Mouse (Mus musculus) embryonic facial prominence, embryonic 11.5 days (tissue): ENCODE measurements around the gene Clec12a. TPM values are rescaled to one million over a fixed set of nuclear protein-coding genes. Genes with fewer than 3 reads are reported as not detected.
A peak's percentile ranks its signal among the peaks of the same experiment; 100 is the strongest.

ENCODE experiments used
- ATAC-seq: fragments of 200-750 bp; cut with Nextera tagmentation; replicated peaks from 2 replicates; pipeline ENCODE4 v1.8.0; 2017; ENCODE audit warnings: low read depth; ENCODE audit not compliant: insufficient number of reproducible peaks, low FRiP score, low TSS enrichment
- DNase-seq: peaks from one replicate; pipeline ENCODE4 v3.0.0-alpha.2; 2015; ENCODE audit warnings: low spot score
- H3K27ac ChIP-seq: fragments of 300-500 bp; sonication (generic); replicated peaks from 2 replicates; pipeline ENCODE4 v1.5.1; 2014; ENCODE audit warnings: mild to moderate bottlenecking, low read depth, low read length, control low read depth
- H3K27me3 ChIP-seq: fragments of 300-500 bp; sonication (generic); 2 replicates; pipeline ENCODE4 v1.6.1; 2014; ENCODE audit warnings: mild to moderate bottlenecking, low read length, moderate library complexity, mixed read lengths; ENCODE audit not compliant: control insufficient read depth, insufficient read depth
- H3K36me3 ChIP-seq: fragments of 300-500 bp; sonication (generic); replicated peaks from 2 replicates; pipeline ENCODE4 v1.6.1; 2014; ENCODE audit warnings: low read depth, mild to moderate bottlenecking, low read length, moderate library complexity, mixed read lengths; ENCODE audit not compliant: control insufficient read depth, insufficient read depth
- H3K4me1 ChIP-seq: fragments of 300-500 bp; sonication (generic); 2 replicates; pipeline ENCODE4 v1.6.1; 2014; ENCODE audit warnings: low read length, mixed read lengths; ENCODE audit not compliant: control insufficient read depth, insufficient read depth
- H3K4me2 ChIP-seq: fragments of 300-500 bp; sonication (generic); 2 replicates; pipeline ENCODE4 v1.6.1; 2014; ENCODE audit warnings: low read depth, mild to moderate bottlenecking, control low read depth, low read length, moderate library complexity
- H3K4me3 ChIP-seq: fragments of 300-500 bp; sonication (generic); 2 replicates; pipeline ENCODE4 v1.5.1; 2014; ENCODE audit warnings: low read depth, low read length, control low read depth
- H3K9ac ChIP-seq: fragments of 300-500 bp; sonication (generic); replicated peaks from 2 replicates; pipeline ENCODE4 v1.6.1; 2014; ENCODE audit warnings: mild to moderate bottlenecking, control low read depth, low read length
- H3K9me3 ChIP-seq: fragments of 300-500 bp; sonication (generic); replicated peaks from 2 replicates; pipeline ENCODE4 v1.6.1; 2016; ENCODE audit warnings: mild to moderate bottlenecking, low read length, inconsistent platforms, mixed read lengths; ENCODE audit not compliant: control insufficient read depth
- WGBS: fragments of 180-500 bp; shearing (Covaris S2); extraction: QIAGEN DNeasy Blood & Tissue Kit; methylation state at CpG from one replicate; pipeline ENCODE4 v1.1.7; 2014; 5-methylcytosine and 5-hydroxymethylcytosine counted together
- polyA plus RNA-seq: library from polyadenylated mRNA; unstranded; fragments of >200 nt; fragmentation: Nextera tagmentation; extraction: Ambion mirVana; gene quantifications from 2 replicates; pipeline ENCODE4 v1.2.1, GENCODE M21; 2014

Clec12a gene
- polyA plus RNA-seq, 1 experiment from 2014 or later: 0.91 TPM

DNA sequence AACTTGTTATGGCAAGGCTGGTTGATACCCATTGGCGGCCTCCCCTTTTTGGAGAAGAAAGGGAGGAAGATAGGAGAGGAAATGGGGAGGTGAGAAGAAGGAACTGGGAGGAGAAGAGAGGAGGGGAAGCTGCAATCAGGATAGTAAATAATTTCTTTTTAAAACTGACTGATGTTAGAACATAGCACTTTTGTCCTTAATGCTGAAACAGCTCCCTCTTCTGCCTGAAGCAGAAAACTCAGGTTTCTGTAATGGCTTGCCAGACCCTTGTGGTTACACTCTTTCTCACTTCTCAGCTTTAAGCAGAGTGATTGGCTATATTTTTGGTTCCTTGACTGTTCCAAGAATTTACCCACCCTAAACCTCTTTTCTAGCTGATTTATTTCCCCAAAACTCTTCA lies 16.5 kb upstream of the Clec12a start:
- H3K27ac ChIP-seq: no peak overlapping the region
- WGBS: 63% methylated on average over 1 of the region's 1 CpGs
- no peaks in the 10 kb centered on the region for H3K9me3 ChIP-seq
- no peak overlapping the region for H3K4me2 ChIP-seq
- no peak overlapping the region for H3K9ac ChIP-seq
- no peaks in the 10 kb centered on the region for H3K4me1 ChIP-seq
- H3K36me3 ChIP-seq: no peaks in the 10 kb centered on the region
- H3K27me3 ChIP-seq: no peaks in the 10 kb centered on the region
- H3K4me3 ChIP-seq: no peak overlapping the region
- no peak for DNase-seq
- no peak for ATAC-seq

DNA sequence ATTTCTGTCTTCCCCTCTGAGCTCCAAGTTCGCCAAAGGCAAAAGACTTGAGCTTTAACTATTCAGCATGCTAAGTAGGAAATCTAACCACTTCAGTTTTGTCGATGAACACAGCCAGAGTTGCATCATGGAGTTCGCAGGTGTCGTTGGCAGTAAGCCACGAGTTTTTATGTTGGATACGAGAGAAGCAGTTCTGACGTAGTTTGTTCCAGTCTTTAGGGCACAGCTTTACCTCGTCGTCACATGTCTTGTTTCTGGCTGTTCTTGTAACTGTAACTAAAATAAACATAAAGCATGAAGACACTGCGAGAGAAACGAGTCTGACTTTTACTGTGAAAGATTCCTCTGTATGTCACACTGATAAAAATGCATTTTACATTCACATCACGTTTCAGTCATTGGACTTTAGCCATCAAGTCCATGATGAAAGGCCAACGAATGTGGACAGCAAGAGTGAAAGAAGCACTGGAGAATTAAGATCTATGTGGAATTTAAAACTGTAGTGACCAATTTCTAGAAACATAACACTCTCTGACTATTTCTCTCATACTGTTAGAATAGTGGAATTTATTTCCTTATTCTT lies 15.8 kb upstream of the Clec12a start:
- Histone ChIP-seq H3K4me2 (no peak overlapping the region), H3K36me3 (no peaks in the 10 kb centered on the region), H3K4me3 (no peak overlapping the region), H3K4me1 (no peaks in the 10 kb centered on the region), H3K9me3 (no peaks in the 10 kb centered on the region), H3K27ac (no peak overlapping the region), H3K27me3 (no peaks in the 10 kb centered on the region), H3K9ac (no peak overlapping the region)
- DNase-seq (no peak), ATAC-seq (no peak)
- WGBS: 82% methylated on average over 13 of the region's 13 CpGs

DNA sequence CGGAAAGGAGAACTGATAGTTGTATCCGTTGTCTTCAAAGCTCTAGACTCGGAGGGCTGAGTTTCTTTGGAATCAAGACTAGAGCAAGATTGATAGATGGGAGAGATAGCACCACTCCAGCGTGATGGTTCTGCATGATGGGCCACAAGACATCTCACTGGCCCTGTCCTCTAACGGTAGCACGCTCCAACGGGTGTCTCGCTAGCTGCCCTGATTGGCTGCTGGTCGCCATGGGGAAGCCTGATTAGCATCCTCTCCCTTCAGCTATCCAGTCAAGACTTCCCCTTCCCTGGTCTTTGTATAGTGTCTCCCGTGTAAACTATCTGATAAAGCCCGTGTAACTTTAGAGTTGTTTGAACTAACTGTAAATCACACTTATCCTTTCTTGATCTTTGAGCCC lies 10.9 kb upstream of the Clec12a start, which contains the start of gene 4922502D21Rik:
TSS of gene 4922502D21Rik (minus strand) at position 187 of the 400 bp plus-strand sequence.
- no peak within 1 kb of the TSS for H3K27ac ChIP-seq
- DNase-seq (no peak), ATAC-seq (no peak)
- 56% methylated on average over 11 of the region's 11 CpGs for WGBS
- no peak within 1 kb of the TSS for H3K4me2 ChIP-seq
- no peak within 1 kb of the TSS for H3K4me3 ChIP-seq
- no peaks in the 10 kb centered on the region for H3K9me3 ChIP-seq
- no peaks in the 10 kb centered on the region for H3K27me3 ChIP-seq
- no peaks in the 10 kb centered on the region for H3K36me3 ChIP-seq
- H3K4me1 ChIP-seq: no peaks in the 10 kb centered on the region
- no peak within 1 kb of the TSS for H3K9ac ChIP-seq

DNA sequence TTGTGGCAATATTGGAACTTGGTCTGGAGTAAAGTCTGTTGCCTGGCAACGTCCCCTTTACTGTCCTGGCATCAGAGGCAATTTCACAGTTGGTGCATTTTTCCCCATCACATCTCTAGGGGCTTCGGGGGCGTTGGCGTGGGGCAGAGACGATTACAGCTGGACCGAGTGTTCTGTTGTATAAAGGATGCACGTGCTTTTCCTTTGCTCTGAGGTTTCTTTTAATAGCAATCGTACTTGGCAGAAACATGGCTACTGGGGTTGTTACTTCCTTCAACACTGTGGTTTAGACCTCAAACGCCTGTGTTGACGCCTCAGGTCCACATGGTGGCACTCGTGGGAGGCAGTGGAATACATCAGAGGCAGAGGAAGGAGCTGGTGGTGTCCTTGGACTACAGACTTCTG lies 8.8 kb upstream of the Clec12a start:
- Histone ChIP-seq H3K9ac (no peak overlapping the region), H3K9me3 (no peaks in the 10 kb centered on the region), H3K4me2 (no peak overlapping the region), H3K27me3 (no peaks in the 10 kb centered on the region), H3K36me3 (no peaks in the 10 kb centered on the region), H3K27ac (no peak overlapping the region), H3K4me3 (no peak overlapping the region), H3K4me1 (no peaks in the 10 kb centered on the region)
- peak; percentile 51 for DNase-seq
- 0 out of 2 replicates have a peak, but pooled peaks have one; percentile 70 for ATAC-seq
- 38% methylated on average over 11 of the region's 11 CpGs for WGBS

DNA sequence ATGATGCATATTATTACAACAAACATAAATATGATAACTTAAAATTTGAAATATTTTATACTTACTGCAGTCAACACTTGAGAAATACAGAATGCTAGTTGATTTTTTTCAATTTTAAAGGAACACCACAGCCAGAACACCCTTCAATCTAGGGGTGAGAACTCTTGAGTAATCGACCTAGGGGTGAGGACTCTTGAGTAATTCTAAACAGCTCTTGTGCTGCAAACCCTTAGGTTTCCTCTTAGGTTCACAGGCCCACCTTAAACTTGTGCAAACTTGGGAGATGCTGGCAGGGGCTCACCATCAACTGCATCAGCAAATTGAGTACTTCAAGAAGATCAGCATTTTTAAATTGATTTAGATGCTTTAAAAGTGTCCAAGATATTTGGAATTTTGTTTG lies 4.7 kb upstream of the Clec12a start:
- Histone ChIP-seq H3K4me1 (no peaks in the 10 kb centered on the region), H3K9ac (no peak overlapping the region), H3K27me3 (no peaks in the 10 kb centered on the region), H3K9me3 (no peaks in the 10 kb centered on the region), H3K36me3 (no peaks in the 10 kb centered on the region), H3K4me2 (no peak overlapping the region), H3K27ac (no peak overlapping the region), H3K4me3 (no peak overlapping the region)
- 78% methylated on average over 1 of the region's 1 CpGs for WGBS
- DNase-seq (no peak), ATAC-seq (no peak)

DNA sequence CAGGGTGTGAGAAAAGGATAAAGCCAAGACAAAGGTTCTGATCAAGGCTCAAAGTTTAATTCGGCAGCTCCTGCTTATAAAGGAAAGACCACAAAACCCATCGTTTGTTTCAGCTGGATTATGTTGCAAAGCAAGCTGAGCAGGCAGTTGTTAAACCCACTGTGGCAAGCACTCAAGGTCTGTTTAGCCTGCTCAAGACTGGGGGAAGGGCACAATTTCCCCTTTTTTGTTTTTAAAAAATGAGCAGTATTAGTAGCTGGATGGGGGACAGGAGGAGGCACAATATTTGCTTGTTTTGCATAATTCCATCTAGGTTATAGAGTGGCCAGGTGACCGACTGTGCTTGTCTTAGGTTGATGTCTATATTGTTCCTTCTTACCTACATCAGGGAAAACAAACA lies 1.9 kb downstream of the Clec12a start:
- 74% methylated on average over 3 of the region's 3 CpGs for WGBS
- Histone ChIP-seq H3K4me2 (no peak overlapping the region), H3K36me3 (no peaks in the 10 kb centered on the region), H3K27ac (no peak overlapping the region), H3K27me3 (no peaks in the 10 kb centered on the region), H3K9ac (no peak overlapping the region), H3K9me3 (no peaks in the 10 kb centered on the region), H3K4me1 (no peaks in the 10 kb centered on the region), H3K4me3 (no peak overlapping the region)
- ATAC-seq: no peak
- no peak for DNase-seq

DNA sequence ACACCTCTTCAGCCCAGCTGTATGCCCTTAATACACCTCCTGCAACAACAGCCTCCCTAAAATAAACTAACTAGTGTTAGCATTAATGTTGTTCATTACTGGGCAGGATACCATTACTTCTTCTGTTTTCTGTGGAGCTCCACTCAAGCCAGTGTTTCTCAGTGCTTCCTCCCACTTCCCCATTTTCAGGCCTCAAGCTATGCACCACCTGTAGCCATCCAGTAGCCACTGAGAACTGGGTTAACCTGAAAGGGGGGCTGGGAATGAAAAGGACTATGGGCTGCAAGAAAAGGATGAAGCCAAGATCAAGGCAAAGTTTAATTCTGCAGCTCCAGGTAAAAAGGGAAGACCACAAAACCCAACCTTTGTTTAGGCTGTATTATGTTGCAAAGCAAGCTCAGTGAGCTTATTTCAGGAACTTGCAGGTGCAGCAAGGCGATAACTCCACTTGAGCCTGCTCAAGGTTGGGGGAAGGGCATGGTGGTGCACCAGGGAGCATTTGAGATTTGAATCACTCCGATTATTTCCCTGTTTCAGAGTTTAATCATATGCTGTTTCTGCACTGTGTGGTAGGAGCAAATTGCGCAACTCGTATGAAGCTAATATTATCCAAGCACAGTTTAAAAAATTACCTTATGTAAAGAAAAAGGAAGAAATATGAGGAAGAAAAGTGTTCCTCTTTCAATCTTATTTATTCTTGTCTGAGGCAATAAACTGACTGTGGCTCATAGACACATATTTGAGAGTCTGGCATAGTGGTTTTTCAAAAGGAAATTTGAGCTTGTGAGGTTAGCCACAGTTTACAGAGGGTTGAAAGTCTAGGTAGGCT lies 7.2 kb downstream of the Clec12a start:
- DNase-seq (peak; percentile 2), ATAC-seq (no peak)
- Histone ChIP-seq H3K27me3 (no peaks in the 10 kb centered on the region), H3K4me3 (no peak overlapping the region), H3K4me2 (no peak overlapping the region), H3K4me1 (no peaks in the 10 kb centered on the region), H3K9me3 (no peaks in the 10 kb centered on the region), H3K9ac (no peak overlapping the region), H3K36me3 (no peaks in the 10 kb centered on the region), H3K27ac (no peak overlapping the region)
- 50% methylated on average over 4 of the region's 4 CpGs for WGBS

DNA sequence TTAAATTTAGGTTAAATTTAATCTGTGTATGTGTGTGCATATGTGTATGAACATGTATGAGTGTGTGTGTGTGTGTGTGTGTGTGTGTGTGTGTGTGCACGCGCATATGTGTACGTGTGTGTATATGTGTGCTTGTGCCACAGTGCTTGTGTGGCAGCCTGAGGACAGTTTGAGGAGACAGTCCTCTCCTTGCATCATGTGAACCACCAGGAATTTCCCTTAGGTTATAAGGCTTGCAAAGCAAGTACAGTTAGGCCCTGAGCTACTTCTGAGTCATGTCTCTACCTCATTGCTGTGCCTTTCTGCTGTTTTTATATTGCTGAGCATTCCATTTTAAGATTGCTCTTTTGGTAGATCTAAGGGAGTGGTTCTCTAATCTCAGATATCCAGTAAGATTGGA lies 8.6 kb downstream of the Clec12a start:
- ATAC-seq (no peak), DNase-seq (no peak)
- 90% methylated on average over 3 of the region's 3 CpGs for WGBS
- Histone ChIP-seq H3K36me3 (no peaks in the 10 kb centered on the region), H3K9ac (no peak overlapping the region), H3K9me3 (no peaks in the 10 kb centered on the region), H3K4me1 (no peaks in the 10 kb centered on the region), H3K4me3 (no peak overlapping the region), H3K27ac (no peak overlapping the region), H3K27me3 (no peaks in the 10 kb centered on the region), H3K4me2 (no peak overlapping the region)
